ENCODE assay signal across 29 mouse cellular contexts in the genomic region with DNA sequence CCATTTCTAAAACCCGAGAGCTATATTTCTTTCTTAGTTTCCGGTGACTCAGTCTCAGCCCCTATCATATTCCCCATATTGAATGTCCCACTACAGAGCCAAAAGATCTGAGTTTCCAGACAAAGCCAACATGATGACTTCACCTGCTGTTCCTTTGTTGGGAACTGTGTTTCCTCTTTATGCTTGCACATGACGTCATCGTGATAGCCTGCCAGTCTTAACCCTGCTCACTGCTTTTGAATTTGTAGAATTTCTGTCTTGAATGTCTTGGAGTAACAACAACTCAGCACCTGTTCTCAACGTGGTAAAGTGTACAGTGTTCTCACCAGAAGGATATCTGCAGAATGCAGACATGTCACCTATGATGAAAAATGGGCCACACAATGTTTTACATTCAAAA. TPM values are rescaled to one million over a fixed set of nuclear protein-coding genes. Genes with fewer than 3 reads are reported as not detected.
DNase-seq lines count a peak whose midpoint lies in the region; ATAC-seq and TF ChIP-seq lines count a peak whose summit lies in the region.
"Had no signal": no experiment of that assay in that cellular context is flagged by ENCODE, and none has a peak within 500 bp of the region (broad histone marks: within the 10 kb centered on the region; RNA-seq: fewer than 3 reads in every experiment).

No protein-coding gene starts in this region.

- H3K27ac ChIP-seq in heart, embryonic 11.5 days (ENCODE audit: low read depth, low read length): no peak overlapping the region
- no peak overlapping the region for H3K27ac ChIP-seq in limb, embryonic 13.5 days
- H3K27ac ChIP-seq in limb, embryonic 10.5 days: no peak overlapping the region
- H3K27ac ChIP-seq in limb, embryonic 14.5 days (replicated peaks; ENCODE audit: low read depth, low read length): no peak overlapping the region
- no peak overlapping the region for H3K27ac ChIP-seq in midbrain, postnatal 0 days (ENCODE audit: low read depth, low read length)
- H3K27ac ChIP-seq: embryonic facial prominence, embryonic 15.5 days; forebrain, embryonic 13.5 days; gastrocnemius, adult 2 months; heart, embryonic 13.5 days; hindbrain, embryonic 13.5 days; limb, embryonic 12.5 days; liver, embryonic 12.5 days; midbrain, embryonic 12.5 days had no signal

- TF ChIP-seq POLR2A in limb, embryonic 14.5 days (IDR thresholded peaks at IDR 0.05; ENCODE audit: borderline replicate concordance, extremely low read depth, insufficient read depth, insufficient read length): no peak

- no peak for ATAC-seq in heart, embryonic 11.5 days (replicated peaks; ENCODE audit: insufficient number of reproducible peaks, low FRiP score, low TSS enrichment)
- peak; percentile 59; the same call in 1 of the 2 replicates for ATAC-seq in limb, embryonic 13.5 days (ENCODE audit: low FRiP score, low read depth)
- ATAC-seq in limb, embryonic 14.5 days (ENCODE audit: low FRiP score, low read depth): peak; percentile 60
- ATAC-seq in midbrain, postnatal 0 days (ENCODE audit: low FRiP score): no peak
- ATAC-seq: forebrain, embryonic 13.5 days; liver, embryonic 12.5 days; liver, postnatal 0 days had no signal

- no peak overlapping the region for H3K4me2 ChIP-seq in heart, embryonic 11.5 days
- no peak overlapping the region for H3K4me2 ChIP-seq in limb, embryonic 13.5 days (replicated peaks)
- no peak overlapping the region for H3K4me2 ChIP-seq in limb, embryonic 14.5 days (replicated peaks; ENCODE audit: low read depth, low read length, severe bottlenecking)
- no peak overlapping the region for H3K4me2 ChIP-seq in midbrain, postnatal 0 days (ENCODE audit: low read depth, low read length, poor library complexity, severe bottlenecking)
- H3K4me2 ChIP-seq: embryonic facial prominence, embryonic 15.5 days; forebrain, embryonic 13.5 days; heart, embryonic 13.5 days; hindbrain, embryonic 13.5 days; limb, embryonic 12.5 days; liver, embryonic 12.5 days; midbrain, embryonic 12.5 days had no signal

- no peak for TF ChIP-seq CTCF in midbrain, postnatal 0 days (IDR thresholded peaks at IDR 0.05)

- no peak overlapping the region for H3K9ac ChIP-seq in heart, embryonic 11.5 days (ENCODE audit: low read depth, low read length)
- H3K9ac ChIP-seq in limb, embryonic 13.5 days: no peak overlapping the region
- no peak overlapping the region for H3K9ac ChIP-seq in limb, embryonic 14.5 days (ENCODE audit: low read depth, low read length, severe bottlenecking)
- H3K9ac ChIP-seq in midbrain, postnatal 0 days (replicated peaks; ENCODE audit: low read length, poor library complexity, severe bottlenecking): no peak overlapping the region
- H3K9ac ChIP-seq: embryonic facial prominence, embryonic 15.5 days; forebrain, embryonic 13.5 days; heart, embryonic 13.5 days; hindbrain, embryonic 13.5 days; limb, embryonic 12.5 days; liver, embryonic 12.5 days; liver, postnatal 0 days; midbrain, embryonic 12.5 days had no signal

- no peaks in the 10 kb centered on the region for H3K4me1 ChIP-seq in heart, embryonic 11.5 days (ENCODE audit: control insufficient read depth, insufficient read depth, low read length)
- H3K4me1 ChIP-seq in limb, embryonic 13.5 days: no peaks in the 10 kb centered on the region
- peaks cover 3% of the 10 kb centered on the region; the same call in 1 of the 2 replicates for H3K4me1 ChIP-seq in limb, embryonic 10.5 days
- H3K4me1 ChIP-seq in limb, embryonic 14.5 days (ENCODE audit: control insufficient read depth, insufficient read depth, low read length): no peaks in the 10 kb centered on the region
- H3K4me1 ChIP-seq in midbrain, postnatal 0 days (ENCODE audit: insufficient read depth, low read length): no peaks in the 10 kb centered on the region
- H3K4me1 ChIP-seq: embryonic facial prominence, embryonic 15.5 days; heart, embryonic 13.5 days; hindbrain, embryonic 13.5 days; limb, embryonic 12.5 days; liver, embryonic 12.5 days; midbrain, embryonic 12.5 days had no signal

- DNase-seq in heart, adult 11 months: peak; percentile 89
- DNase-seq in limb, embryonic 10.5 days (ENCODE audit: low spot score): no peak
- peak; percentile 34 for DNase-seq in limb, embryonic 14.5 days (ENCODE audit: low spot score)
- DNase-seq in midbrain, postnatal 0 days (ENCODE audit: low spot score): no peak
- no peak for DNase-seq in yolk sac, embryonic 10.5 days (ENCODE audit: low spot score)
- DNase-seq: adrenal gland, postnatal 14 days; B cell, adult 2 months; cerebellum, adult 18-20 months; cerebellum, postnatal 10 days; gastrocnemius, adult 2 months; kidney, adult 11 months; kidney, postnatal 14 days; layer of hippocampus, adult 9-11 months; liver, postnatal 0 days; lung, postnatal 36 days; thymus, adult 2 months; thymus, postnatal 36 days had no signal

- H3K36me3 ChIP-seq in heart, embryonic 11.5 days (ENCODE audit: control insufficient read depth, insufficient read depth, low read length): no peaks in the 10 kb centered on the region
- no peaks in the 10 kb centered on the region for H3K36me3 ChIP-seq in limb, embryonic 13.5 days
- H3K36me3 ChIP-seq in limb, embryonic 10.5 days: no peaks in the 10 kb centered on the region
- H3K36me3 ChIP-seq in limb, embryonic 14.5 days (ENCODE audit: control insufficient read depth, insufficient read depth, low read length): no peaks in the 10 kb centered on the region
- no peaks in the 10 kb centered on the region for H3K36me3 ChIP-seq in midbrain, postnatal 0 days (ENCODE audit: insufficient read depth, low read length)
- H3K36me3 ChIP-seq: embryonic facial prominence, embryonic 15.5 days; heart, embryonic 13.5 days; hindbrain, embryonic 13.5 days; limb, embryonic 12.5 days; liver, embryonic 12.5 days; midbrain, embryonic 12.5 days had no signal

- no peaks in the 10 kb centered on the region for H3K9me3 ChIP-seq in heart, embryonic 11.5 days (replicated peaks; ENCODE audit: control insufficient read depth, low read length)
- H3K9me3 ChIP-seq in limb, embryonic 13.5 days: no peaks in the 10 kb centered on the region
- H3K9me3 ChIP-seq in limb, embryonic 10.5 days (replicated peaks): no peaks in the 10 kb centered on the region
- no peaks in the 10 kb centered on the region for H3K9me3 ChIP-seq in limb, embryonic 14.5 days (ENCODE audit: control insufficient read depth, low read length)
- no peaks in the 10 kb centered on the region for H3K9me3 ChIP-seq in midbrain, postnatal 0 days (ENCODE audit: low read length)
- H3K9me3 ChIP-seq: embryonic facial prominence, embryonic 15.5 days; forebrain, embryonic 13.5 days; heart, embryonic 13.5 days; hindbrain, embryonic 13.5 days; limb, embryonic 12.5 days; liver, embryonic 12.5 days; midbrain, embryonic 12.5 days had no signal

- 64% methylated on average over 5 of the region's 5 CpGs for WGBS in heart, embryonic 11.5 days (ENCODE audit: insufficient replicate concordance)
- WGBS in limb, embryonic 13.5 days: 66% methylated on average over 5 of the region's 5 CpGs
- 84% methylated on average over 5 of the region's 5 CpGs for WGBS in limb, embryonic 10.5 days
- 68% methylated on average over 5 of the region's 5 CpGs for WGBS in limb, embryonic 14.5 days
- 78% methylated on average over 5 of the region's 5 CpGs for WGBS in midbrain, postnatal 0 days

- no peak overlapping the region for H3K4me3 ChIP-seq in heart, embryonic 11.5 days (ENCODE audit: low read depth, low read length)
- no peak overlapping the region for H3K4me3 ChIP-seq in limb, embryonic 13.5 days
- H3K4me3 ChIP-seq in limb, embryonic 10.5 days: no peak overlapping the region
- no peak overlapping the region for H3K4me3 ChIP-seq in limb, embryonic 14.5 days (replicated peaks; ENCODE audit: low read length)
- no peak overlapping the region for H3K4me3 ChIP-seq in midbrain, postnatal 0 days (ENCODE audit: low read depth, low read length)
- H3K4me3 ChIP-seq: embryonic facial prominence, embryonic 15.5 days; forebrain, embryonic 13.5 days; gastrocnemius, adult 2 months; heart, embryonic 13.5 days; hindbrain, embryonic 13.5 days; limb, embryonic 12.5 days; liver, embryonic 12.5 days; midbrain, embryonic 12.5 days had no signal

- H3K27me3 ChIP-seq in heart, embryonic 11.5 days (ENCODE audit: control insufficient read depth, insufficient read depth, low read length): no peaks in the 10 kb centered on the region
- no peaks in the 10 kb centered on the region for H3K27me3 ChIP-seq in limb, embryonic 13.5 days
- H3K27me3 ChIP-seq in limb, embryonic 10.5 days (ENCODE audit: low read depth, poor library complexity, severe bottlenecking): no peaks in the 10 kb centered on the region
- no peaks in the 10 kb centered on the region for H3K27me3 ChIP-seq in limb, embryonic 14.5 days (ENCODE audit: control insufficient read depth, insufficient read depth, low read length)
- no peaks in the 10 kb centered on the region for H3K27me3 ChIP-seq in midbrain, postnatal 0 days (ENCODE audit: insufficient read depth, low read length)
- H3K27me3 ChIP-seq: CH12.LX; embryonic facial prominence, embryonic 15.5 days; forebrain, embryonic 13.5 days; heart, embryonic 13.5 days; hindbrain, embryonic 13.5 days; limb, embryonic 12.5 days; liver, embryonic 12.5 days; midbrain, embryonic 12.5 days had no signal

RNA-seq across cellular contexts. Expression of a gene that starts 39.6 kb away (rescaled TPM):
- 0.52 TPM in 2 replicates for polyA plus RNA-seq in heart, embryonic 11.5 days (2014; fragmentation: Nextera tagmentation; extraction: Ambion mirVana)
- polyA plus RNA-seq in limb, embryonic 13.5 days (2015; fragmentation: Nextera tagmentation; extraction: Ambion mirVana): 29.7 and 34.7 TPM in 2 replicates
- 21.3 and 22.7 TPM in 2 replicates for polyA plus RNA-seq in limb, embryonic 10.5 days (2016; fragmentation: Nextera tagmentation; extraction: Ambion mirVana)
- 27.6 TPM in 2 replicates for polyA plus RNA-seq in limb, embryonic 14.5 days (2012; rRNA removed)
- 54.3 and 58.6 TPM in 2 replicates for polyA plus RNA-seq in limb, embryonic 14.5 days (2014; fragmentation: Nextera tagmentation; extraction: Ambion mirVana)
- total RNA-seq in midbrain, postnatal 0 days (2014; rRNA removed): 0.09 and 0.55 TPM in 2 replicates
- polyA plus RNA-seq in midbrain, postnatal 0 days (2015; fragmentation: Nextera tagmentation; extraction: Ambion mirVana): 0.10 and 0.16 TPM in 2 replicates
- total RNA-seq: common myeloid progenitor, adult 5-6 weeks; megakaryocyte, adult 5-6 weeks had no signal

Comparison
In these comparisons a context has a peak if more than half of its experiments do, and no peak if none do; other contexts are left out.
1. DNase-seq: peak in heart, adult 11 months (single experiment) and limb, embryonic 14.5 days (single experiment); none in limb, embryonic 10.5 days (single experiment), midbrain, postnatal 0 days (single experiment) and yolk sac, embryonic 10.5 days (single experiment).
2. ATAC-seq: peak in limb, embryonic 13.5 days (single experiment) and limb, embryonic 14.5 days (single experiment); none in heart, embryonic 11.5 days (single experiment) and midbrain, postnatal 0 days (single experiment).
3. RNA of a gene that starts 39.6 kb away (polyA plus RNA-seq): 27.6 to 58.6 TPM in limb, embryonic 14.5 days, 29.7 to 34.7 TPM in limb, embryonic 13.5 days and 21.3 to 22.7 TPM in limb, embryonic 10.5 days; 0.52 TPM in heart, embryonic 11.5 days and 0.10 to 0.16 TPM in midbrain, postnatal 0 days; every median in the first group is over 10 times any median in the second.